Mouse (Mus musculus) urinary bladder, postnatal 4 days (tissue): ENCODE results near the gene Cdca4.

Experiments
- DNase-seq, 2 experiments: peaks; one replicate each; pipeline ENCODE4 v3.0.0; 2021 to 2022; ENCODE audit warnings: low spot score in 2 of 2

The Cdca4 gene

GRCm38 (mm10) chr12:112799237-112799970 lies 29.8 kb downstream of the Cdca4 start:
- DNase-seq: no peak

- no peak for DNase-seq
Observed at GRCm38 (mm10) chr12:112798716-112799115, 30.5 kb downstream of the Cdca4 start.

- DNase-seq: no peak
Observed at GRCm38 (mm10) chr12:112798332-112798681, 30.9 kb downstream of the Cdca4 start.

GRCm38 (mm10) chr12:112797672-112798331 lies 31.4 kb downstream of the Cdca4 start:
- DNase-seq: no peak

- DNase-seq: no peak
Observed at GRCm38 (mm10) chr12:112796551-112797510, 32.4 kb downstream of the Cdca4 start.

- peak; percentile 66 to 73 for DNase-seq
Observed at GRCm38 (mm10) chr12:112795466-112796104, 33.6 kb downstream of the Cdca4 start.

GRCm38 (mm10) chr12:112794998-112795397 lies 34.2 kb downstream of the Cdca4 start:
- no peak for DNase-seq

GRCm38 (mm10) chr12:112794356-112794816 lies 34.8 kb downstream of the Cdca4 start:
- no peak for DNase-seq

GRCm38 (mm10) chr12:112793601-112794355 lies 35.4 kb downstream of the Cdca4 start:
- peak; percentile 75 to 77 for DNase-seq

- DNase-seq: no peak
Observed at GRCm38 (mm10) chr12:112791026-112791425, 38.2 kb downstream of the Cdca4 start.

GRCm38 (mm10) chr12:112774481-112774880 lies 54.7 kb downstream of the Cdca4 start:
- no peak for DNase-seq

GRCm38 (mm10) chr12:112774026-112774425 lies 55.2 kb downstream of the Cdca4 start:
- DNase-seq: peak in 1 of 2 experiments; percentile 57

GRCm38 (mm10) chr12:112773366-112773765 lies 55.9 kb downstream of the Cdca4 start:
- peak; percentile 16 to 52 for DNase-seq

GRCm38 (mm10) chr12:112772306-112772705 lies 56.9 kb downstream of the Cdca4 start:
- peak; percentile 15 to 50 for DNase-seq

- DNase-seq: peak; percentile 15 to 45
Observed at GRCm38 (mm10) chr12:112770396-112770795, 58.8 kb downstream of the Cdca4 start.
